Mouse (Mus musculus): ENCODE data around the gene Lifr. TPM values are rescaled to one million over a fixed set of nuclear protein-coding genes. Genes with fewer than 3 reads are reported as not detected.
A peak's percentile ranks its signal among the peaks of the same experiment; 100 is the strongest.

Lifr gene
- polyA plus RNA-seq, 1 experiment, result 18.9 TPM

- Histone ChIP-seq H3K36me3 (replicated peaks; ENCODE audit: low read length) (no peaks in the 10 kb centered on the region), H3K27me3 (replicated peaks) (no peaks in the 10 kb centered on the region), H3K4me3 (replicated peaks) (no peak overlapping the region), H3K9me3 (no peaks in the 10 kb centered on the region), H3K4me1 (peaks cover 50% of the 10 kb centered on the region)
- TF ChIP-seq GATA1 (IDR thresholded peaks at IDR 0.05; ENCODE audit: borderline replicate concordance, low read length), result no peak
- TF ChIP-seq FLI1 (IDR thresholded peaks at IDR 0.05; ENCODE audit: low read length), result no peak
Observed at GRCm38 (mm10) chr15:7079631-7080337, 10.6 kb upstream of the Lifr start.

- H3K9me3 ChIP-seq, result no peaks in the 10 kb centered on the region
- TF ChIP-seq FLI1 (IDR thresholded peaks at IDR 0.05; ENCODE audit: low read length) (no peak), GATA1 (IDR thresholded peaks at IDR 0.05; ENCODE audit: borderline replicate concordance, low read length) (no peak)
- H3K4me1 ChIP-seq, result peaks cover 58% of the 10 kb centered on the region
- no peak overlapping the region for H3K4me3 ChIP-seq (replicated peaks)
- H3K27me3 ChIP-seq (replicated peaks), result no peaks in the 10 kb centered on the region
- no peaks in the 10 kb centered on the region for H3K36me3 ChIP-seq (replicated peaks; ENCODE audit: low read length)
Observed at GRCm38 (mm10) chr15:7080916-7081626, 9.3 kb upstream of the Lifr start.

GRCm38 (mm10) chr15:7081795-7082194 is 8.6 kb upstream of the Lifr start:
- no peaks in the 10 kb centered on the region for H3K36me3 ChIP-seq (replicated peaks; ENCODE audit: low read length)
- no peaks in the 10 kb centered on the region for H3K9me3 ChIP-seq
- H3K4me3 ChIP-seq (replicated peaks), result no peak overlapping the region
- no peak for TF ChIP-seq GATA1 (IDR thresholded peaks at IDR 0.05; ENCODE audit: borderline replicate concordance, low read length)
- no peak for TF ChIP-seq FLI1 (IDR thresholded peaks at IDR 0.05; ENCODE audit: low read length)
- H3K27me3 ChIP-seq (replicated peaks), result no peaks in the 10 kb centered on the region
- peaks cover 58% of the 10 kb centered on the region for H3K4me1 ChIP-seq

DNA sequence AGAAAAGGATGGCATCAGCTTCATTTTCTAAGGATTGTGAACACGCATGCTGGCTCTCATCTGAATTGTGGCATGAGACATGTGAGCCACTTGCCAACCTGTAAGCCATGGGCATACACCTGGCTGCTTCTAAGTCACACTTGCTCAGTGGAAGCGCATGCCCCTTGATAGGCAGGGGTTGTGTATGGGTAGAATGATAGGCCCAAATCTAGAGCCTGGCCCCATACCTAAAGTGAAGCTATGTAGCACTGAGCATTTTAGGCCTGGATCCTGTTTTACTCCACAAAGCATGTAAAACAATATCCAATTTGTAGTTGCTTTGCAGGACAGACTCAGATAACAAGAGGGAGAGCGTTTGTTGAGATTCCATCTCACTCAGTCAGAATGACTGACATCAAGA is 7.5 kb upstream of the Lifr start:
- H3K4me3 ChIP-seq (replicated peaks), result no peak overlapping the region
- no peaks in the 10 kb centered on the region for H3K36me3 ChIP-seq (replicated peaks; ENCODE audit: low read length)
- H3K27me3 ChIP-seq (replicated peaks), result no peaks in the 10 kb centered on the region
- peaks cover 58% of the 10 kb centered on the region for H3K4me1 ChIP-seq
- no peak for TF ChIP-seq FLI1 (IDR thresholded peaks at IDR 0.05; ENCODE audit: low read length)
- TF ChIP-seq GATA1 (IDR thresholded peaks at IDR 0.05; ENCODE audit: borderline replicate concordance, low read length), result no peak
- H3K9me3 ChIP-seq, result no peaks in the 10 kb centered on the region

GRCm38 (mm10) chr15:7084780-7085497 is 5.5 kb upstream of the Lifr start:
- Histone ChIP-seq H3K27me3 (replicated peaks) (no peaks in the 10 kb centered on the region), H3K4me3 (replicated peaks) (peak overlapping the region; percentile 84), H3K9me3 (no peaks in the 10 kb centered on the region), H3K4me1 (peaks cover 70% of the 10 kb centered on the region), H3K36me3 (replicated peaks; ENCODE audit: low read length) (no peaks in the 10 kb centered on the region)
- no peak for TF ChIP-seq GATA1 (IDR thresholded peaks at IDR 0.05; ENCODE audit: borderline replicate concordance, low read length)
- TF ChIP-seq FLI1 (IDR thresholded peaks at IDR 0.05; ENCODE audit: low read length), result no peak

DNA sequence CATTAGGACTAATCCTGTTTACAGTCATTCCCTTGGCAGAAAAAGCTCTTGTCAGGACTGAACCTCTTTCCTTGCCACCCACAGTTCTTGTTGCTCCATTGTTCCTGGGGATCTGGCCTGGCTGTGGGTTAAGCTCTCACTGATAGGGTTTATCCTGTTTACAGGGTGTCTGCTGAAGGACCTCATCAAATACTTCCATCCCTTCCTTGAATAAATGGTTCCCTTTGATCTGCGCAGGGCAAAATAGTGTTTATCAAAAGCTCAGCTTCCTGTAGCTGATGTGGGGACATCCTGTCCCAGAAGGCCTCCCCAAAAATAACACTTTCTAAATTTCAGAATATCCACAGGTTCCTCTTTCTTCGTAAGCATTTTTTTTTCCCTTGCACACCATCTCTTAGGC is 1.7 kb upstream of the Lifr start:
- peaks cover 94% of the 10 kb centered on the region for H3K4me1 ChIP-seq
- H3K27me3 ChIP-seq (replicated peaks), result no peaks in the 10 kb centered on the region
- TF ChIP-seq GATA1 (IDR thresholded peaks at IDR 0.05; ENCODE audit: borderline replicate concordance, low read length) (no peak), FLI1 (IDR thresholded peaks at IDR 0.05; ENCODE audit: low read length) (no peak)
- peak overlapping the region; percentile 38 for H3K4me3 ChIP-seq (replicated peaks)
- H3K36me3 ChIP-seq (replicated peaks; ENCODE audit: low read length), result no peaks in the 10 kb centered on the region
- no peaks in the 10 kb centered on the region for H3K9me3 ChIP-seq

- peaks cover 65% of the 10 kb centered on the region for H3K4me1 ChIP-seq
Observed at GRCm38 (mm10) chr15:7092321-7092720, 1.9 kb downstream of the Lifr start.

GRCm38 (mm10) chr15:7099406-7099805 is 9.0 kb downstream of the Lifr start:
- Histone ChIP-seq H3K4me1 (peaks cover 30% of the 10 kb centered on the region), H3K27me3 (replicated peaks) (peaks cover 3% of the 10 kb centered on the region), H3K4me3 (replicated peaks) (no peak overlapping the region), H3K36me3 (replicated peaks; ENCODE audit: low read length) (no peaks in the 10 kb centered on the region), H3K9me3 (no peaks in the 10 kb centered on the region)
- no peak for TF ChIP-seq FLI1 (IDR thresholded peaks at IDR 0.05; ENCODE audit: low read length)
- TF ChIP-seq GATA1 (IDR thresholded peaks at IDR 0.05; ENCODE audit: borderline replicate concordance, low read length), result no peak

More at GRCm38 (mm10) chr15:7092321-7092720, 1.9 kb downstream of the Lifr start:
- H3K27me3 ChIP-seq (replicated peaks), result no peaks in the 10 kb centered on the region
- no peaks in the 10 kb centered on the region for H3K36me3 ChIP-seq (replicated peaks; ENCODE audit: low read length)
- peak overlapping the region; percentile 89 for H3K4me3 ChIP-seq (replicated peaks)
- H3K9me3 ChIP-seq, result no peaks in the 10 kb centered on the region
- TF ChIP-seq GATA1 (IDR thresholded peaks at IDR 0.05; ENCODE audit: borderline replicate concordance, low read length) (no peak), FLI1 (IDR thresholded peaks at IDR 0.05; ENCODE audit: low read length) (no peak)

DNA sequence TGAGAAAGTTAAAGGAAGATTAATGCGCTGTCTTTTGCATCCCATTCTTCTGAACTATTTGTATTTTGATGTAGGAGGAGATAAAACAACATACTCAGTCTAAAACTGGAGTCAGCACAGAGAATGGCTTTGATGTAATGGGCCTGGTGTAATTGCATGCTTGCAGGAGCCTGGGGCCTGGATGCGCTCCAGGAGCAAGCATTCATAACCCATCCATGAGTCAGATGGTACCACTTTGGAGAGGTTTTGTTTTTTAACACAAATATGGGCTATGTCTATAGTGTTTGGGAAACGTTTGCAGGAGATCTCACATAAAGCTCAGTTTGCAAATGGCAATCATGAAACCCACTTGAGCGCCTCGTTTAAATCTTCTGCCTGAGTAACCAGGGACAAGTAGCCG is 9.8 kb downstream of the Lifr start:
- H3K4me3 ChIP-seq (replicated peaks), result no peak overlapping the region
- no peaks in the 10 kb centered on the region for H3K9me3 ChIP-seq
- no peak for TF ChIP-seq FLI1 (IDR thresholded peaks at IDR 0.05; ENCODE audit: low read length)
- TF ChIP-seq GATA1 (IDR thresholded peaks at IDR 0.05; ENCODE audit: borderline replicate concordance, low read length), result no peak
- peaks cover 3% of the 10 kb centered on the region for H3K27me3 ChIP-seq (replicated peaks)
- peaks cover 38% of the 10 kb centered on the region for H3K4me1 ChIP-seq
- no peaks in the 10 kb centered on the region for H3K36me3 ChIP-seq (replicated peaks; ENCODE audit: low read length)

- Histone ChIP-seq H3K4me3 (replicated peaks) (no peak overlapping the region), H3K36me3 (replicated peaks; ENCODE audit: low read length) (no peaks in the 10 kb centered on the region), H3K4me1 (peaks cover 43% of the 10 kb centered on the region), H3K9me3 (no peaks in the 10 kb centered on the region), H3K27me3 (replicated peaks) (peaks cover 3% of the 10 kb centered on the region)
- no peak for TF ChIP-seq FLI1 (IDR thresholded peaks at IDR 0.05; ENCODE audit: low read length)
- no peak for TF ChIP-seq GATA1 (IDR thresholded peaks at IDR 0.05; ENCODE audit: borderline replicate concordance, low read length)
Observed at GRCm38 (mm10) chr15:7103051-7103450, 12.6 kb downstream of the Lifr start.

Data from megakaryocyte, embryonic 14.5 days (primary cell).